Mouse (Mus musculus) mouse embryonic stem cell (cell line): ENCODE measurements around the gene Cd79a.
"Not testable (repeated sequence)": the region's sequence is repeated elsewhere in the genome, so short reads cannot be mapped to it uniquely, and the experiment has no call there.

Source experiments
- in situ Hi-C, 2 experiments: fragments of 300-500 bp; cut with MboI; formaldehyde crosslinking; loops; 1 replicate in 1 of 2; 3 replicates in 1 of 2; pipeline ENCODE4 v1.14.3; 2019 to 2020; ENCODE audit warnings: low sequenced_read_pairs in 2 of 2, low pct_unique_long_range_greater_than_20kb in 1 of 2, mixed read lengths in 1 of 2; ENCODE audit not compliant: unreplicated experiment in 1 of 2

The Cd79a gene

DNA sequence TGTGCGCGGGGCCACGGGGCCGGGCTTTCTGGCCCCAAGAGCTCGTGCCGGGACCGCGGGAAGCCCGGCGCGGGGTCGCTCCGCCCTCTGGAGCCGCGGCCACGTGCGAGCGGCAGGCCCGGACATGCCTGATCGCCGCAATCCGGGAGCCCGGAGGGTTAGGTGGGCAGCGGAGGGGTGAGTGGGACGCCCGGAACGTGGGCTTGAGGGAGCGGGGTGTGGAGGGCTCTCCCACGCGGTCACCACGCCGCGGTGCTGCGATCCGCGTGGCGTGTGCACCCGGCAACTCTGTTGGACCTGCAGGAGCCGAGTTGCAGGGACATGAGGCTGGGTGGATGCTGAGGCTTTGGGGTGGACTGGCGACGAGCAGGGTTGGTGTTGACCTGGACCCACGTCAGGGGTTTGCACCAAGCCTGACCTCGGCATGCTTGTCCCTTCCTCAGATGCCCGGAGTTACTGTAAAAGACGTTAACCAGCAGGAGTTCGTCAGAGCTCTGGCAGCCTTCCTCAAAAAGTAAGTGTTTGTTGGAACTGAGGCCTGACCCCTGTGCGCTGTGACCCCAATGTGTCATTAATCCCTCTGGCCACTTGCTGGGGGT is 12.4 kb upstream of the Cd79a start:
- in situ Hi-C loops = no loop called here

DNA sequence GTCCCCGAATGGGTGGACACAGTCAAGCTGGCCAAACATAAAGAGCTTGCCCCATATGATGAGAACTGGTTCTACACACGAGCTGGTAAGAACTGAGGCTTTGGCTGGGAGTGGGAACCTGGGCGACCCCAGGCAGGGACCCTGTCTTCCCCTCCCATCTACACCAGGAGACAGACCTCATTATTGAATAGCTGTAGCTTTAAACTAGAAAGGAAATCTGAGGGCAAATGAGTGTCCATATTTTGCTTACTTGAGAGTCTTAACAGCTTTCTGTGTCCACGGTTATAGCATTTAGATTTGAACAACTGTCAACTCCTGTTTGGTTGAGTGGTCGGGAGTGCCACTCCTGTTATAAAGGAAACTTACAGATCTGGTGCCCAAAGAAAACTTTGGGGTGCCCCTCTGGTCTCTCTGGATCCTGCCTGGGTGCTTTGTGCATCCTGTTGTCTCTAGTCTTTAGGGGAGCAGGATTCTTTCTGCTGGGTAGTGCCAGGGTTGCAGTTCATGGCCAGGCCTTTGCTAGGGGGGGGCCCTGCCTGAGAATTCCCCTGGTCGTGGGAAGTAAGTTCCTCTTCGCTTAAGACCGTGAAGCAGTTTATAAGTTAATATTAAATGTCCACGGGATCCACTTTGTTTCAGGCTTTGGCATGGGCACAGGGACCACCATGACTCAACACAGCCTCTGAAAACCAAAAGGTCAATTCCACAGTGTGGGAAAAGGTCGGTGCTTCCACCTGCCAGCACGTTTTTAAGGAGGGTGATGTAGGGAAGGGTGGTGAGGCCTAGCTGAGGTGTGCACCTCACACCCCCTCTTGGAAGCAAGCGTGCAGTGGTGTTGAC is 11.5 kb upstream of the Cd79a start:
- in situ Hi-C loops = no loop called here

DNA sequence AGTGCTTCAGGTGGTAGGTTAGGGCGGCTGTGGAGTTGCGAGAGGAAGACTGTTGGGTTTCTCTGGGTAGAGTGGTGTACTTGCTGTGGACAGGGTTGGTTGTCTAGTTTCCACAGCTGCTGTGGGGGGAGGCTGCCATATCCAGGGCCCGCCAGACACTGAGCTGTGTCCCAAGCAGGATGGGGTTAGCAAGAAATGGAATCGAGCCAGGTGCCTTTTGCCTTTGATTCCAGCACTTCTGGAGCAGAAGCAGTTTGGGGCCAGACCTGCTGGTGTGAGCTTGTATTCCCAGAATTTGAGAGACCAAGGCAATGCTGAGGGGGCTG is 10.9 kb upstream of the Cd79a start:
- in situ Hi-C loops = no loop called here

DNA sequence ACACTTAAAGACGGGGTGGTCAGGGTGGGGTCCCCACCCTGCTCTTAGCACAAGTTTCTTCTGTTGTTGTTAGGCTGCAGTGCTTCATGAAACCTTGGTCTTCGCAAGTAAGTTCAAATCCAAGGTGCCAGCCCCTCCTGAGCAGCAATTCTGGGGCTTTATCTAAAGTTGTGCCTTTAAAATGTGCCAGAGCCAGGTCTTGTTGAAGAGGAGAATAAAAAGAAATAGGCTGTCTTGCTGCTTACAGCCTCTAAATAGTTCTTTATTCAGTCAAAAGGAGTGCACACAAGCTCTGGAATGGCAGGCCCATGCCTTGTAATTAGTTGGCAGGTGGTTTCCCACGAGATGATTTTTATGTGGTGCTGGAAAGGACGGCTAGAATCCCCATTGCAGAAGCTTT is 10.1 kb upstream of the Cd79a start:
- in situ Hi-C loops = no loop called here

DNA sequence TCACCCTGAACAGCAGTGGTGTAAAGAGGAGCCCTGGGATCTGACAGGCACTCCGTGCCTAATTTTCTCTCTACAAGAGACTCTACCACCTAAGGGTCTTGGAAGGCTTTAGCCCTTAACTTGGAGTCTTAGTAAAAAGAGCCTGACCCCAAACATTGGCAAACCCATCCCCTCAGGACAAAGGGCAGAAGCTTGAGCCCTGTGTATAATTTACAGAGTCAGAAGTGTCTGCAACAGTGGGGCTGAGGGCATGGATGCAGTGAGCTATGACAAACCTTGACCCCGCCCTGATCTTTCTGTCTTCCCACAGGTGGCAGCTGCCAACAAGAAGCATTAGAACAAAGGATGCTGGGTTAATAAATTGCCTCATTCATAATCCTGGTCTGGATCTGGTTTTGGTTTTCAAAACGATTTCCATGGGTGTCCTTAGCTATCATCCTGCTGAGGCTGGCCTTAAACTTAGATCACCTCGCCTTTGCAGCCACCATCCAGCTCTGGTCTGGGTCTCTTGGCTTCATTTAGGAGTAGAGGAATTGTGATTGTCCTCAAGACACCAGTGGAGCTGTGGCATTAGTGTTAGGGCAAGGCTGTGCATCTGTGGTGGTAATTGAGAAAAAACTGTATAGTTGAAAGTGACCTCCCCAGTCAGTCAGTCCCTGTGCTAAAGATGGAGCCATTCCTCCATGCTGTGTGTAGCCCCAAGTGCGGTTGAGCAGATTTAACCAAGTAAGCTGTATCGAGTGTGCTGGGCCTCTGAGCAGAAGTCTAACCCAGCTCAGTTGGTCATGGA is 7.6 kb upstream of the Cd79a start:
- in situ Hi-C loops = no loop called here

DNA sequence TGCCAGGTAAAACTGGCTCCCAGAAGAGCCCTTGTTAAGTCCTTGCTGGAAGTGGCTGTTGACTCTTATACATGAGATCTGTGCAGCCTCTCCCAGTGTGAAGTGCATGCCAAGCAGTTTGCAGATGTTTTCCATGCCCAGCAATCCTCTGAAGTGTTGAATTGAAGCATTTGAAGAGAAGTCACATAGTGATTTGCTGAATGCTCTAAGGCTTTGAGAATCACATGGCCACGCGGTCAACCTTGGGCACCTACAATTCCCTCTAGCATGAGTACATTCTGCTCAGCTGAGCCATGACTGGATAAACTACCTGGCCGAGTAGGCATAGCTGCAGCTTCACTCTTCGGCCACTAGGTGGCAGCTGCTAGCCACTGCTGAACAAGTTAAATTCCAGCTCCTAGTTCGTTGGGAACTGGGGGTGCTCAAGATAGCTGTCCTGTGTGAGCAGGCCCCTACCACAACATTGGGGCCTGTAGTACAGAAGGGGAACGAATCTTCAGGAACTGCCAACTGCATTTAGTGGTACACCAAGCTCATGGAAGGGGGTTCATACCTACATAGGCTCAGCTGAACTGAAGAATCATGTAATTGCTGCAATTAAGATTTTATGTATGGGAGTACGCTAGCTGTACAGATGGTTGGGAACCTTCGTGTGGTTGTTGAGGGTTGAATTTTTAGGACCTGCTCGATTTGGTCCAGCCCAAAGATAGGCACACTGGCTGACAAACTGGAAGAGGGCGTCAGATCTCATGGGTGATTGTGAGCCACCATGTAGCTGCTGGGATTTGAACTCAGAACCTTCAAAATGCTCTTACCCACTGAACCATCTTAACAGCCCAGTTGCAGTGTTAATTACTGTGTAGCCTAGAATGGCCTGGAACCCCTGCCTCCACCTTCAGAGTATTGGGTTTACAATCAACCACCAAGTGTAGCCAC is 6.6 kb upstream of the Cd79a start:
- in situ Hi-C loops = no loop called here

DNA sequence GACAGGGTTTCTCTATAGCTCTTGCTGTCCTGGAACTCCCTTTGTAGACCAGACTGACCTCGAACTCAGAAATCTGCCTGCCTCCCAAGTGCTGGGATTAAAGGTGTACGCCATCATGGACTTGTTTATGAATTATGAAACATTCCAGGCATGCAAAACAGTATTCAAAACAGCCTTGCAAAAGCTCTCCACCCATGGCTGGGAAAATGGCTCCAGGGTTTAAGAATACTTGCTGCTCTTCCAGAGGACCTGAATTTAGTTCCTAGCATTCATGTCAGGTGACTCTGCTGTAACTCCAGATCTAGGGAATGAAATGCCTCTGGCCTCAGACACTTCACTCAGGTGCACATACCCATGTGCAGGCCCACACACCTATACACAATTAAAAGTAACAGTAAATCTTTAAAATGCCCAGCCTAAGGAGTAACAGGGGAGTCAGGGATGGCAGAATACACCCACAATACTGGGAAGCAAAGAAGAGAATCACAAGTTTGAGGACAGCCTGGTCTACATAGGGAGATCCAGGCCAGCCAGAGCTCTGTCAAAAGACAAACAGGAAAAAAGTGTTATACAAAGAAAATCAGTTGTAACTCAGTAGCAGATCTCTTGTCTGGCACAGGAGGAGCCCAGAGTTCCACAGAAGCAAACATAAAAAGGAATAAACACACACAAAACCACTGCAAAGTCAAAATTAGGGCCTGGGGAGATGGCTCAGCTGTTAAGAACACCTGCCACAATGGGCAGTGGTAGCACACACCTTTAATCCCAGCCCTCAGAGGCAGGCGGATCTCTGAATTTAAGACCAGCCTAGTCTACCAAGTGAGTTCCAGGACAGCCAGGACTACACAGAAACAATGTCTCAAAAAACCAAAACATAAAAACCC is 5.7 kb upstream of the Cd79a start:
- in situ Hi-C loops = no loop called here

DNA sequence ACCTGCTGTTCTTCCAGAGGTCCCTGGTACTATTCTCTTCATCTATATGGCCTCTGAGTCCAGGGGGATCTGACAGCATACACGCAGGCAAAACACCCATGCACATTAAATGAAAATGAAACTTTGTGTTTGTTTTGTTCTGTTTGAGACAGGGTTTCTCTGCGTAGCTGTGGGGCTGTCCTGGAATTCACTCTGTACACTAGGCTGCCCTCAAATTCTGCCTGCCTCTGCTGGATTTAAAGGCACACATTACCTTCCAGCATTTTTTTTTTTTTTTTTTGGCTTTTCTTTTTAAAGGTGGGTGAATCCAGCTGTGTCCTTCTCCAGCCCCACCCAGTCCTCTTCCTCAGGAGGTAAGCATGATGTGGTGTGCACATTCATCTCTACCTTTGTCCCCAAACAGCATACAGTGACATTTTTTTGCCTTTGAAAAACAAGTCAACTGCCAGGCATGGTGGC is 5.0 kb upstream of the Cd79a start:
- in situ Hi-C loops = no loop called here

DNA sequence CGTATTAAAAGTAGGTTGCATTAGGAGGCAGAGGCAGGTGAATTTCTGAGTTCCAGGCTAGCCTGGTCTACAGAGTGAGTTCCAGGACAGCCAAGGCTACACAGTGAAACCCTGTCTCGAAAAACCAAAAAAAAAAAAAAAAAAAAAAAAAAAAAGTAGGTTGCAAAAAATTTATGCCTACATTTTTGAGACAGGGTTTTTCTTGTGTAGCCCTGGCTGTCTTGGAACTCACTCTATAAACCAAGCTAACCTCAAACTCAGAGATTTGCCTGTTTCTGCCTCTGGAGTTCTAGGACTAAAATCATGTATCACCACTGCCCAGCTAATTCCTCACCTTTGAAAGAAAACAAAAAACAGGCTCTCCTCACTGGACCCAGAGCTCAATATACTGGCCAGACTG is 1.4 kb upstream of the Cd79a start:
- in situ Hi-C loops = not testable (repeated sequence)

DNA sequence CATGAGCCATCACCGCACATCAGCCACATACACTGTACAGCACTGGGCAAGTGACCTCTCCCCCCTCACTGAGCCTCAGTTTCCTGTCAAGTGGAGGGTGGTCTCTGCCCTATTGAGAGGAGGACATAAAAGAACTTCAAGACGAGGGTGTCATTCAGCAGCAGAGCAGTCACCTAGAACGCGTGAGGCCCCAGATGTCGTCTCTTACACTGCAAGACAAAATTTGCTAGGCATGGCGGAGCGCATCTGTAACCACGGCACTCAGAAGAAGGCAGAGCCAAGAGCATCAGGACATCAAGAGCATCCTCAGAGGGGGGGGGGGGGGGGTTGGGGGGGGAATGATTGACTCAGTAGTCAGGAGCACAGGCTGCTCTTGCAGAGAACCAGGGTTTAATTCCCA is 912 bp upstream of the Cd79a start:
- in situ Hi-C loops = no loop called here

DNA sequence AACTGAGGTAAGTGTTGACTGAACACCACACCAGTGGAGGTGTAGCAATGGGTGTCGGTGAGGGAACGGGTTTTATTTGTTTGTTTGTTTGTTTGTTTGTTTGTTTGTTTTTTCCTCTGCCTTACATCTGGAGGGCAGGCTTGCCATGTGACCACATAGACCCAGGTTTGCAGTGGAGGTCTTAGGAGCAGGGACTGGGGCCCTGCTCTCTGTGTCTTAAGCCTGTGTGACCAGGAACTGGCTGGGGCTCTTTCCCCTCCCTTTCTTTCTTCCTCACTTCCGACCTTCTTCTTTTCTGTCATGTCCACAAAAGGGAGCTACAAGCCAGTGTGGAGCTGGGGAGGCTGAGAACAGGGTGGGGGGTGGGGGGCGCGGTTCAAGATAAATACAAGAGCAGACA is 778 bp downstream of the Cd79a start:
- in situ Hi-C loops = no loop called here

DNA sequence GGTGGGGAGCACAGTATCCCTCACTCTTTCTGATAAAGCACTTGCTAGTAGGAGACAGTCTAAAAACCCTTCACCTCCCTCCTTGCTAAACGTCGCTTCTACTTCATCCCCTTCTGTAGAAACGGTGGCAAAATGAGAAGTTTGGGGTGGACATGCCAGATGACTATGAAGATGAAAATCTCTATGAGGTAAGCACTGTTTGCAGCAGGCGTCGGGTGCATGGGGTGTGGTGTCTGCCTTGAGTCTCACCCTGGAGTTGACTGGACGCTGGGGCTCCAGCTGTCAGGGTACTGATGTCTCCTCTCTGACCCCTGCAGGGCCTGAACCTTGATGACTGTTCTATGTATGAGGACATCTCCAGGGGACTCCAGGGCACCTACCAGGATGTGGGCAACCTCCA is 3.9 kb downstream of the Cd79a start:
- in situ Hi-C loops = no loop called here

DNA sequence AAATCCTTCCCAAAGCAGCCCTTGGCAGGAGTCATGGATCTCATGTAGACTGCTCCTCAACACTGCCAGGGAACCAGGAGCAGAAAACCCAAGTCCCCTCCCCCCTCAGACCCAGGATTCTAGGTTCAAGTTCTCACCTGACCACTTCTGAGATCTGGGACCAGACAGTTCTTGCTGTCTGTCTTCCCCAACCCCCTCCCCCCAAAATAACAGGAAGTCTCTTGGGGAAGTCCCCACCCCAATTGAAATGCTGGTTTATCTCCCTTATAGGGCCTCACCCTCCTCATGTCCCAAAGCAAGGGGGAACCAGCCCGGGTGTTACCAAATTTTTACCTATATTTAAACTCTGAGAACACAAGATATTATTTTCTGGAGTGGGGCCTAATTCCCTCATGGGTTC is 4.7 kb downstream of the Cd79a start:
- in situ Hi-C loops = no loop called here

DNA sequence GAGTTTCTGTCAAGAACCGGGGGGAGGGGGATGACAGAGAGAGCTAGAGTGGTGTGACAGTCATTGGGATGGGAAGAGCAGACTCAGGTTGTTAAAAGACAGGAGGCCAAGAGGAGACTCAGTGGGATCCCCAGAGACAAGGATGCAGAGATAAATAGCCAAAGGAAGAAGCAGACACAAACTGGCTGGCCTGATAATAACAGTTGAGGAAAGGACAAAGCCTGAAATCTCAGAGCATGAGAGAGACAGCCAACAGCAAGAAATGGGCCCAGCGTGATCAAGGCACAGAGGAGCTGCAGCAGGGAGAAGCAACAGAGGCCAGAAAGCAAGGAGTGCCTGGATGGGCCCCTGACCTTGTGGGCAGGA is 5.1 kb downstream of the Cd79a start:
- in situ Hi-C loops = no loop called here

DNA sequence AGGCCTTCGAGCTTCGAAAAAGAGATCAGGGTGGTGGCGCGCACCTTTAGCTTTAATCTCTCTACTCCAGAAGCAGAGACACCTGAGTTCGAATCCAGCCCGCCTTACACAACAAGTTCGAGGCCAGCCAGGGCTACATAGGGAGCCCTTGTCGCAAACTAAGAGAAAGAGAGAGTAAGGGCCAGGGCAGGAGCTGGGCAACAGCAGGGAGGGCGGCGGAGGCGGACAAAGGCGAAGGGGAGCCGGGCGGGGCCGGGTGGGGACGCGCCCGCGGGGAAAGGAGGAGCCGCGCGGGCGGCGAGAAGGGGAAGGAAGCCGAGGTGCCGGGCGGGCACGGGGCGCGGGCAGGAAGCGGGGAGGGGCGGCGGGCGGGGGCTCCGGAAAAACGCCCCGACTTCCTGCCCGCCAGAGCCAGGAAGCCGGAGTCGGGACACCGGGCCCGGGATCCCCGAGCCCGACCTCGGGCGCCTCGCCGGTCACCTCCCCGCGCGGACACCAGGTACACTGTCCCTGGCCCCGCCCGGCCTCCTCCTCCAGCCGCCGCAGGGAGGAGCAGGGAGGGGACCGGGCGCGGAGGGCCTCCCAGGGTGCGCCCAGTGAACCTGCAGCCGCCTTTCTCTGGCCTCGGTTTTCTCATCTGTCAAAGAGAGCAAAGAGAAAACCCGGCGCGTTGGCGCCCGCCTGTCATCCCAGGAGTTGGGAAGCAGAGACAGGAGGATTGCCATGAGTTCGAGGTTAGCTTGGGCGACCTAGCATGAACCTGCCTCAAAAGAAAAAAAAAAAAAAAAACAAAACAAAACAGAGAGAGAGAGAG is 5.7 kb downstream of the Cd79a start, which contains the start of gene Arhgef1:
Gene Arhgef1 (plus strand): TSS at position 283 of the 814 bp plus-strand sequence.
- in situ Hi-C loops = no loop called here

DNA sequence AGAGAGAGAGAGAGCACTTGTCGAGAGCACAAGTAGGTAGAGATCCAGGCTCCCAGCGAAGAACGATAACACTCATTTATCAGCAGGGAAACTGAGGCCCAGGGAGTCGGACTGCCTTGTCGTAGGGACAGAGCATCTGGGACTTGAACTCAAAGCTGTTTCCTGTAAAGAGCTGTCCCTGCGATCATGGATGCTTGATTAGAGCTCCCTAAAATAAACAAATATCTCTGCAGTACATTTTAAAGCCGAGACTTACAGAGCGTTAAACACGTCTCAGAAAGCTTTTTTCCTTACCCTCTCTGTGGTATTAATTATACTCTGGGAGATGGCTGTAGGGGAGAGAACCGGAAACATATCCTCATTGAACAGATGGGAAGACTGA is 6.3 kb downstream of the Cd79a start:
- in situ Hi-C loops = no loop called here

DNA sequence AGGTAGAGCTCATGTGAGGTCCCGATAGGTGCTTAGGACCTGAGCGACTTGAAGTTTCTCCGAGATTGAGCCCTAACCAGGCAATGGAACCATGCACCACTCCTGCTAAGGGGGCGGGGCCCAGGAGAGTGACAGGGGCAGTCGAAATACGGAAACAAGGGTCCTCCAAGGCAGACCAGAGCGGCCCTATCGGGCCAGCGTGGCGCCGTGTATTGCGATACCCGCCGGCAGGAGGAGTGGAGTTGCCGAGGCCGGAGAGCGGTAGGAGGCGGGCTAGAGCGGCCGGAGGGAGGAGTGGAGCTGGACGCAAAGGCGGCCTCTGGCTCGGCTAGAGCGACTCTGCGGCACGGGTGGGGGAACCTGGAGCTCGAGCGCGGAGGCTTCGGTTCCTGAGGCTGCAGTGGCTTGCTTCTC is 6.9 kb downstream of the Cd79a start:
- in situ Hi-C loops = no loop called here
